Mouse (Mus musculus) brain, embryonic 14.5 days (tissue): ENCODE results near the gene Tmem179b.

ENCODE experiments used
- CTCF ChIP-seq: fragments of 200-500 bp; IDR thresholded peaks from 2 replicates; pipeline ENCODE4 v1.5.1; 2012; ENCODE audit warnings: inconsistent platforms, mild to moderate bottlenecking, moderate library complexity, borderline replicate concordance; ENCODE audit not compliant: insufficient read depth, insufficient read length; ENCODE audit errors: extremely low read depth
- POLR2A ChIP-seq: fragments of 200-500 bp; IDR thresholded peaks from 2 replicates; pipeline ENCODE4 v1.6.1; 2012; ENCODE audit warnings: mild to moderate bottlenecking, inconsistent platforms, borderline replicate concordance; ENCODE audit not compliant: poor library complexity, insufficient read depth, insufficient read length, severe bottlenecking; ENCODE audit errors: extremely low read depth

DNA sequence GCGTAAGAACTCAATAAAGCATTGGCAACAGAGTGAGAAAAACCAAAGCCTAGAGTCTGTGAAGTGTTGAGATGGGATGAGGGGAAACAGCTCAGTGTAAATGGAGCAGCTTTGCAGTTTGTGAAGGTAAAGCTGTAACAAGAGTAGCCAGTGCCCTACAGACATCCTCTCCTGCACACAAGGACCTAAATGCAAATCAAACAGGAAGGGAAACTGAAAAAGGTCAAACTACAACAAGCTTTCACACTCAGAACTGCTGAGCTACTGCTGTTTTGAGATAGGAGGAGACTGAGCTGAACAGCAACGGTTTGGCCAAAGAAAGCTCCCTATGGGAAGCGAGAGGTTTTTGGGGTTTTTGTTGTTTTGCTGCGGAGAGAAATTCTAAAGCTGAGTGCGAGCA is 32.5 kb upstream of the Tmem179b start:
- no peak for TF ChIP-seq CTCF
- TF ChIP-seq POLR2A: no peak
